In the genomic region with DNA sequence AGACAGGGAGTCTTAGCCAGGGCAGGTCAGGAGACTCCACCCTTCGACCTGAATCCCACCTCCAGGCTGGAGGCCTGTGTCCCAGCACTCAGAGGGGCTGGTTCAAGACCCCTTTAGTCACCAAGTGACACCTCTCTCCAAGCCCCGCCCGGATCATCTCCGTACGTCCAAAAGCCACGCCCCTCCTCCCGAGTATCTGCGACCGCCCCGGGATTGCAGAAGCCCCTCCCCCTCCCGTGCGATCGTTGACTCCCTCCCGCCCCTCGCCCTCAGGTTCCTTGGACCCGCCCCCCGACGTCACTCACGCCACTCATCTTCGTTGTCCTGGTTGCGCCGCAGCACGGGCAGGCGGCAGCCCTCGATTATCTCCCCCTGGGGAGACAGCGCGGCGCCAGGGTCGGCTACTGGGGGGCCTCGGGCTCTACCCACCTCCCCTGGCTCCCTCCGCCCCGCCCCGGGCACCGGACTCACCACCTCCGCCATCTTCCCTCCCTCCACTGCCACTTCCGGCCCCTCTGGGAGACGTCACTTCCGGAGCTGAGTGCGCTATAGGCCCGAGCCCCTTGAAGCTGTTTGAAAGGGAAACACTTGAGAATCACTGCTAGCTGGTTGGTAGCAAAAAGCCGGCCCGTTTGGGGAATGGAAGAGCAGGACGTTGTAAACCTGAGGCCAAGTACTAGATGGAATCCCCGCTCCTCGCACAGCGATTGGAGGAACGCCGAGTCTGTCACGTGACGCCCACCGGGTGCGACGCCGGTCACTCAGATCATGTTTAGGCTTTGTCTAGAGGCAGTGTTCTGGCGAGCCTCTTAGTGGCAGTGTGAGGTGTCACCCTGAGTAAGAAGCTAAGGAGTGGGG, we compare ENCODE assay signal across 8 mouse cellular contexts. TPM values are rescaled to one million over a fixed set of nuclear protein-coding genes. Genes with fewer than 3 reads are reported as not detected.
DNase-seq lines count a peak whose midpoint lies in the region; ATAC-seq and TF ChIP-seq lines count a peak whose summit lies in the region.

TSS of gene Kat5 (minus strand) at position 691 of the 858 bp plus-strand sequence.

- WGBS in forebrain, embryonic 14.5 days: 2% methylated on average over 55 of the region's 55 CpGs
- under 1% methylated on average over 50 of the region's 55 CpGs for WGBS in neural tube, embryonic 15.5 days

- H3K4me3 ChIP-seq in ES-Bruce4 (ENCODE audit: low read depth, low read length): peak within 1 kb of the TSS; percentile 81
- peak within 1 kb of the TSS; percentile 47 for H3K4me3 ChIP-seq in forebrain, embryonic 14.5 days (ENCODE audit: low read depth, low read length)
- peak within 1 kb of the TSS; percentile 72 for H3K4me3 ChIP-seq in neural tube, embryonic 15.5 days (replicated peaks)

- no peak for TF ChIP-seq POLR2A in ES-Bruce4 (IDR thresholded peaks at IDR 0.05; ENCODE audit: insufficient read depth, low read length)

- peaks cover 27% of the 10 kb centered on the region for H3K36me3 ChIP-seq in ES-Bruce4 (ENCODE audit: control insufficient read depth, insufficient read depth, low read length, poor library complexity, severe bottlenecking)
- H3K36me3 ChIP-seq in forebrain, embryonic 14.5 days (ENCODE audit: control insufficient read depth, insufficient read depth, low read length): peaks cover 40% of the 10 kb centered on the region
- H3K36me3 ChIP-seq in neural tube, embryonic 15.5 days: peaks cover 42% of the 10 kb centered on the region

- peak within 1 kb of the TSS; percentile 86 for H3K27ac ChIP-seq in ES-Bruce4 (ENCODE audit: insufficient read depth, low read length)
- peak within 1 kb of the TSS; percentile 95 for H3K27ac ChIP-seq in forebrain, embryonic 14.5 days (ENCODE audit: low read depth, low read length)
- peak within 1 kb of the TSS; percentile 99 for H3K27ac ChIP-seq in neural tube, embryonic 15.5 days (replicated peaks)

- TF ChIP-seq EP300 in ES-Bruce4 (IDR thresholded peaks at IDR 0.05; ENCODE audit: insufficient read depth, low read depth, low read length): no peak

- H3K4me2 ChIP-seq in forebrain, embryonic 14.5 days (ENCODE audit: low read length): peak within 1 kb of the TSS; percentile 68
- peak within 1 kb of the TSS; percentile 72 for H3K4me2 ChIP-seq in neural tube, embryonic 15.5 days

- TF ChIP-seq CTCF in ES-Bruce4 (IDR thresholded peaks at IDR 0.05; ENCODE audit: low read depth, low read length): no peak

- peaks cover 2% of the 10 kb centered on the region for H3K4me1 ChIP-seq in ES-Bruce4 (ENCODE audit: control insufficient read depth, insufficient read depth, low read length)
- H3K4me1 ChIP-seq in forebrain, embryonic 14.5 days (ENCODE audit: control insufficient read depth, insufficient read depth, low read length): peaks cover 9% of the 10 kb centered on the region
- H3K4me1 ChIP-seq in neural tube, embryonic 15.5 days: peaks cover 32% of the 10 kb centered on the region

- no peaks in the 10 kb centered on the region for H3K27me3 ChIP-seq in ES-Bruce4 (ENCODE audit: control insufficient read depth, insufficient read depth, low read length, poor library complexity, severe bottlenecking)
- H3K27me3 ChIP-seq in forebrain, embryonic 14.5 days (replicated peaks; ENCODE audit: control insufficient read depth, insufficient read depth, low read length): no peaks in the 10 kb centered on the region
- no peaks in the 10 kb centered on the region; the same call in 1 of the 2 replicates for H3K27me3 ChIP-seq in neural tube, embryonic 15.5 days (replicated peaks)

- ATAC-seq in cerebellum, adult (ENCODE audit: insufficient number of reproducible peaks, low FRiP score, low TSS enrichment): peak; percentile 91
- ATAC-seq in forebrain, embryonic 14.5 days: peak; percentile 95
- ATAC-seq in neural tube, embryonic 15.5 days (ENCODE audit: low FRiP score): peak; percentile 94

- intact Hi-C loops in heart, postnatal 14 days (cut with DNase I): no loop called here

- H3K9me3 ChIP-seq in ES-Bruce4 (replicated peaks; ENCODE audit: control insufficient read depth, insufficient read depth, low read length, poor library complexity, severe bottlenecking): no peaks in the 10 kb centered on the region
- H3K9me3 ChIP-seq in forebrain, embryonic 14.5 days (replicated peaks; ENCODE audit: control insufficient read depth, low read length): no peaks in the 10 kb centered on the region
- no peaks in the 10 kb centered on the region for H3K9me3 ChIP-seq in neural tube, embryonic 15.5 days (replicated peaks)

- H3K9ac ChIP-seq in ES-Bruce4 (ENCODE audit: low read depth, poor library complexity, severe bottlenecking): peak within 1 kb of the TSS; percentile 81
- peak within 1 kb of the TSS; percentile 65 for H3K9ac ChIP-seq in forebrain, embryonic 14.5 days (ENCODE audit: low read length)
- H3K9ac ChIP-seq in neural tube, embryonic 15.5 days (replicated peaks): peak within 1 kb of the TSS; percentile 94

- DNase-seq in forebrain, embryonic 14.5 days (ENCODE audit: low spot score): peak; percentile 95
- DNase-seq in heart, postnatal 14 days: peak; percentile 89 to 93
- DNase-seq in layer of hippocampus, adult 11-12 months (ENCODE audit: low spot score): peak; percentile 93
- peak; percentile 92 for DNase-seq in lung, adult 18-20 months
- peak; percentile 91 for DNase-seq in testis, postnatal 14 days (ENCODE audit: low spot score)

RNA-seq across cellular contexts. Expression of gene Kat5, which starts in this region (rescaled TPM):
- 50.9 and 65.5 TPM in 2 replicates for polyA plus RNA-seq in ES-Bruce4 (2011; ENCODE audit: insufficient read depth, insufficient read length, low read depth, missing spikeins)
- 43.7 and 49.7 TPM in 2 replicates for polyA plus RNA-seq in forebrain, embryonic 14.5 days (2014; fragmentation: Nextera tagmentation; extraction: Ambion mirVana)
- total RNA-seq in heart, postnatal 14 days (2021): 10 to 100 TPM; 28.4 to 30.8 TPM
- polyA plus RNA-seq in neural tube, embryonic 15.5 days (2015; fragmentation: Nextera tagmentation; extraction: Ambion mirVana): 64.9 and 66.2 TPM in 2 replicates

Comparison
In these comparisons a context has a peak if more than half of its experiments do, and no peak if none do; other contexts are left out.
1. Peak in every context shown above with its lines: DNase-seq, ATAC-seq, H3K4me3 ChIP-seq and H3K27ac ChIP-seq.